Mouse (Mus musculus) kidney, postnatal 0 days (tissue): ENCODE results near the gene Knl1. TPM values are rescaled to one million over a fixed set of nuclear protein-coding genes. Genes with fewer than 3 reads are reported as not detected.

Experiments used
- ATAC-seq: fragments of 200-750 bp; cut with Nextera tagmentation; replicated peaks from 2 replicates; pipeline ENCODE4 v1.8.0; 2017; ENCODE audit warnings: low read depth, moderate number of reproducible peaks, moderate TSS enrichment, moderate library complexity; ENCODE audit not compliant: low FRiP score
- DNase-seq: peaks from one replicate; pipeline ENCODE4 v3.0.0-alpha.2; 2016; ENCODE audit warnings: low spot score
- H3K27ac ChIP-seq: fragments of 300-500 bp; sonication (generic); 2 replicates; pipeline ENCODE4 v1.5.1; 2014; ENCODE audit warnings: mild to moderate bottlenecking
- H3K27me3 ChIP-seq: fragments of 300-500 bp; sonication (generic); 2 replicates; pipeline ENCODE4 v1.6.1; 2014; ENCODE audit warnings: low read length, mixed read lengths; ENCODE audit not compliant: insufficient read depth
- H3K36me3 ChIP-seq: fragments of 300-500 bp; sonication (generic); 2 replicates; pipeline ENCODE4 v1.6.1; 2014; ENCODE audit warnings: low read length, mixed read lengths; ENCODE audit not compliant: insufficient read depth
- H3K4me1 ChIP-seq: fragments of 300-500 bp; sonication (generic); replicated peaks from 2 replicates; pipeline ENCODE4 v1.6.1; 2014; ENCODE audit warnings: antibody characterized with exemption, low read length, mixed read lengths; ENCODE audit not compliant: insufficient read depth
- H3K4me2 ChIP-seq: fragments of 300-500 bp; sonication (generic); 2 replicates; pipeline ENCODE4 v1.6.1; 2014; ENCODE audit warnings: mild to moderate bottlenecking, low read length, moderate library complexity, mixed read lengths
- H3K4me3 ChIP-seq: fragments of 300-500 bp; sonication (generic); replicated peaks from 2 replicates; pipeline ENCODE4 v1.5.1; 2014; ENCODE audit warnings: low read depth, low read length
- H3K9ac ChIP-seq: fragments of 300-500 bp; sonication (generic); 2 replicates; pipeline ENCODE4 v1.6.1; 2014; ENCODE audit warnings: low read depth, low read length
- H3K9me3 ChIP-seq: fragments of 300-500 bp; sonication (generic); replicated peaks from 2 replicates; pipeline ENCODE4 v1.6.1; 2016; ENCODE audit warnings: low read length, inconsistent platforms, mixed read lengths
- CTCF ChIP-seq: IDR thresholded peaks from 2 replicates; pipeline ENCODE4 v1.5.1; 2016; ENCODE audit warnings: antibody characterized with exemption, low read depth, mild to moderate bottlenecking, moderate library complexity
- WGBS: fragments of 180-500 bp; shearing (Covaris S2); extraction: QIAGEN DNeasy Blood & Tissue Kit; methylation state at CpG from one replicate; pipeline ENCODE4 v1.1.7; 2014; 5-methylcytosine and 5-hydroxymethylcytosine counted together
- polyA plus RNA-seq: library from polyadenylated mRNA; unstranded; fragments of >200 nt; fragmentation: Nextera tagmentation; extraction: Ambion mirVana; gene quantifications from 2 replicates; pipeline ENCODE4 v1.2.1, GENCODE M21; 2015

Gene Knl1
- polyA plus RNA-seq, 1 experiment from 2014 or later = 25.6 TPM

- DNase-seq = no peak
- 95% methylated on average over 6 of the region's 6 CpGs for WGBS
- TF ChIP-seq CTCF = no peak
Observed at GRCm38 (mm10) chr2:119023154-119023660, 23.7 kb upstream of the Knl1 start.

GRCm38 (mm10) chr2:119024536-119025238 is 22.2 kb upstream of the Knl1 start:
- WGBS = 69% methylated on average over 9 of the region's 9 CpGs
- Histone ChIP-seq H3K9ac (no peak overlapping the region), H3K4me3 (no peak overlapping the region), H3K27ac (no peak overlapping the region), H3K27me3 (no peaks in the 10 kb centered on the region), H3K4me2 (no peak overlapping the region), H3K36me3 (peaks cover 24% of the 10 kb centered on the region), H3K4me1 (peaks cover 5% of the 10 kb centered on the region), H3K9me3 (no peaks in the 10 kb centered on the region)
- DNase-seq (peak; percentile 35), ATAC-seq (no peak)
- TF ChIP-seq CTCF = peak; percentile 67

More at GRCm38 (mm10) chr2:119023154-119023660, 23.7 kb upstream of the Knl1 start:
- H3K27ac ChIP-seq = no peak overlapping the region
- H3K27me3 ChIP-seq = no peaks in the 10 kb centered on the region
- H3K4me1 ChIP-seq = no peaks in the 10 kb centered on the region
- H3K36me3 ChIP-seq = peaks cover 24% of the 10 kb centered on the region
- H3K4me3 ChIP-seq = no peak overlapping the region
- no peaks in the 10 kb centered on the region for H3K9me3 ChIP-seq
- H3K4me2 ChIP-seq = no peak overlapping the region
- no peak for ATAC-seq
- no peak overlapping the region for H3K9ac ChIP-seq

- Histone ChIP-seq H3K9ac (no peak overlapping the region), H3K4me2 (no peak overlapping the region), H3K27me3 (no peaks in the 10 kb centered on the region), H3K9me3 (no peaks in the 10 kb centered on the region), H3K36me3 (peaks cover 24% of the 10 kb centered on the region), H3K4me1 (peaks cover 5% of the 10 kb centered on the region), H3K4me3 (no peak overlapping the region), H3K27ac (no peak overlapping the region)
- ATAC-seq = no peak
- WGBS = 78% methylated on average over 4 of the region's 4 CpGs
- DNase-seq = no peak
- no peak for TF ChIP-seq CTCF
Observed at GRCm38 (mm10) chr2:119025239-119025616, 21.7 kb upstream of the Knl1 start.

- Histone ChIP-seq H3K36me3 (0 out of 2 replicates have a peak, but pooled peaks cover 12% of the 10 kb centered on the region), H3K27me3 (no peaks in the 10 kb centered on the region), H3K9me3 (no peaks in the 10 kb centered on the region), H3K27ac (no peak overlapping the region), H3K4me3 (no peak overlapping the region), H3K4me2 (no peak overlapping the region), H3K9ac (no peak overlapping the region), H3K4me1 (peaks cover 5% of the 10 kb centered on the region)
- TF ChIP-seq CTCF = no peak
- ATAC-seq (no peak), DNase-seq (no peak)
- 89% methylated on average over 4 of the region's 4 CpGs for WGBS
Observed at GRCm38 (mm10) chr2:119026951-119027350, 20.0 kb upstream of the Knl1 start.

GRCm38 (mm10) chr2:119028941-119029551 is 17.9 kb upstream of the Knl1 start, which contains the start of gene Ccdc32:
TSS of gene Ccdc32 (minus strand) at chr2:119029393.
- Histone ChIP-seq H3K4me1 (peaks cover 5% of the 10 kb centered on the region), H3K9ac (peak within 1 kb of the TSS; percentile 66), H3K36me3 (0 out of 2 replicates have a peak, but pooled peaks cover 6% of the 10 kb centered on the region), H3K9me3 (no peaks in the 10 kb centered on the region), H3K27ac (peak within 1 kb of the TSS; percentile 3; the same call in 1 of the 2 replicates), H3K27me3 (no peaks in the 10 kb centered on the region), H3K4me3 (peak within 1 kb of the TSS; percentile 56), H3K4me2 (peak within 1 kb of the TSS; percentile 88)
- ATAC-seq (peak; percentile 97), DNase-seq (peak; percentile 99)
- WGBS = under 1% methylated on average over 28 of the region's 28 CpGs
- TF ChIP-seq CTCF = no peak

- Histone ChIP-seq H3K27ac (no peak overlapping the region), H3K4me3 (no peak overlapping the region), H3K36me3 (peaks cover 3% of the 10 kb centered on the region; the same call in 1 of the 2 replicates), H3K4me2 (no peak overlapping the region), H3K27me3 (no peaks in the 10 kb centered on the region), H3K9me3 (no peaks in the 10 kb centered on the region), H3K4me1 (peaks cover 5% of the 10 kb centered on the region), H3K9ac (no peak overlapping the region)
- 60% methylated on average over 4 of the region's 4 CpGs for WGBS
- ATAC-seq (no peak), DNase-seq (no peak)
- no peak for TF ChIP-seq CTCF
Observed at GRCm38 (mm10) chr2:119032191-119032590, 14.7 kb upstream of the Knl1 start.
